Mouse (Mus musculus) brain, adult 10 weeks (tissue): ENCODE results near the gene Crtap. TPM values are rescaled to one million over a fixed set of nuclear protein-coding genes. Genes with fewer than 3 reads are reported as not detected.

Experiments
- polyA plus RNA-seq: library from polyadenylated mRNA; stranded (reverse); fragments of 350-450 nt; fragmentation: Illumina TruSeq; extraction: RNeasy Lipid Tissue Mini Kit (QIAGEN cat#74804); gene quantifications from one replicate; pipeline ENCODE4 v1.2.3, GENCODE M21; 2015; ENCODE audit warnings: low read depth, low replicate concordance

The Crtap gene
- polyA plus RNA-seq = 7.4 TPM

GRCm38 (mm10) chr9:114389905-114390748 is at the start of gene Crtap:
Crtap (minus strand) TSS chr9:114390675.

GRCm38 (mm10) chr9:114400949-114401684 is 10.6 kb upstream of the Crtap start, which contains the start of the genes Glb1 and Tmppe:
Glb1 (plus strand) TSS chr9:114401076.
Tmppe (plus strand) TSS chr9:114401105.

GRCm38 (mm10) chr9:114329855-114330254 is 60.6 kb downstream of the Crtap start, which contains the start of gene Bcl2a1c:
Bcl2a1c (plus strand) TSS chr9:114330135.

Other genes starting within 250 kb of the Crtap start
- gene Bcl2a1c, start 60.5 kb downstream of the Crtap start, polyA plus RNA-seq = not detected
- 20.6 TPM for gene Glb1, start 10.4 kb upstream of the Crtap start, polyA plus RNA-seq
- gene Tmppe, start 10.4 kb upstream of the Crtap start, polyA plus RNA-seq = 5.6 TPM
- not detected for gene Ccr4, start 114.2 kb upstream of the Crtap start, polyA plus RNA-seq
- gene C130032M10Rik, start 125.0 kb upstream of the Crtap start, polyA plus RNA-seq = not detected
- 0.19 TPM for gene Trim71, start 173.7 kb upstream of the Crtap start, polyA plus RNA-seq
- 48.7 TPM for gene Cnot10, start 249.5 kb upstream of the Crtap start, polyA plus RNA-seq